Mouse (Mus musculus): ENCODE measurements around the gene Slc43a2. TPM values are rescaled to one million over a fixed set of nuclear protein-coding genes. Genes with fewer than 3 reads are reported as not detected.
A peak's percentile ranks its signal among the peaks of the same experiment; 100 is the strongest.

Gene Slc43a2
- polyA plus RNA-seq, 1 experiment, result 15.9 TPM

GRCm38 (mm10) chr11:75560530-75561409 is 29.3 kb downstream of the Slc43a2 start:
- Histone ChIP-seq H3K4me2 (ENCODE audit: low read depth) (no peak overlapping the region), H3K36me3 (ENCODE audit: control insufficient read depth, insufficient read depth) (no peaks in the 10 kb centered on the region), H3K79me2 (ENCODE audit: control insufficient read depth, insufficient read depth) (no peaks in the 10 kb centered on the region), H3K4me3 (no peak overlapping the region), H3K27me3 (ENCODE audit: control insufficient read depth, insufficient read depth, insufficient read length) (no peaks in the 10 kb centered on the region), H3ac (ENCODE audit: control insufficient read depth, insufficient read length) (no peak overlapping the region)
- TF ChIP-seq MAX (IDR thresholded peaks at IDR 0.05; ENCODE audit: low read depth) (no peak), MYOG (IDR thresholded peaks at IDR 0.05; ENCODE audit: control insufficient read depth in 1 of 3, insufficient read depth in 1 of 3, insufficient read length in 2 of 3, low read depth in 2 of 3) (peak in 2 of 3 experiments; percentile 51 to 73), MYOD1 (IDR thresholded peaks at IDR 0.05; ENCODE audit: control insufficient read depth in 1 of 3, insufficient read length in 2 of 3, low read depth in 2 of 3) (peak in 1 of 3 experiments; percentile 53)

- TF ChIP-seq CEBPB (IDR thresholded peaks at IDR 0.05; ENCODE audit: insufficient read depth, poor library complexity, severe bottlenecking) (no peak), TCF12 (IDR thresholded peaks at IDR 0.05; ENCODE audit: insufficient read depth, poor library complexity, severe bottlenecking) (no peak), MYOD1 (IDR thresholded peaks at IDR 0.05; ENCODE audit: control insufficient read depth in 1 of 3, insufficient read length in 2 of 3, low read depth in 2 of 3) (no peak), E2F4 (IDR thresholded peaks at IDR 0.05; ENCODE audit: insufficient read depth) (no peak), TCF3 (IDR thresholded peaks at IDR 0.05; ENCODE audit: insufficient read length, low read depth) (no peak), SRF (IDR thresholded peaks at IDR 0.05; ENCODE audit: control insufficient read depth, insufficient read length, low read depth) (no peak), USF1 (IDR thresholded peaks at IDR 0.05; ENCODE audit: low read depth) (no peak), POLR2A (IDR thresholded peaks at IDR 0.05; ENCODE audit: insufficient read length, low read depth) (no peak)
- Histone ChIP-seq H3ac (ENCODE audit: control insufficient read depth, insufficient read length) (no peak overlapping the region), H3K27me3 (ENCODE audit: control insufficient read depth, insufficient read depth, insufficient read length) (no peaks in the 10 kb centered on the region), H3K79me2 (ENCODE audit: control insufficient read depth, insufficient read depth) (no peaks in the 10 kb centered on the region), H3K36me3 (ENCODE audit: control insufficient read depth, insufficient read depth) (no peaks in the 10 kb centered on the region), H3K4me3 (no peak overlapping the region), H3K4me2 (ENCODE audit: low read depth) (no peak overlapping the region)
Observed at GRCm38 (mm10) chr11:75561410-75561791, 29.9 kb downstream of the Slc43a2 start.

GRCm38 (mm10) chr11:75562840-75563239 is 31.3 kb downstream of the Slc43a2 start:
- Histone ChIP-seq H3K4me2 (ENCODE audit: low read depth) (peak overlapping the region; percentile 71), H3K79me2 (ENCODE audit: control insufficient read depth, insufficient read depth) (no peaks in the 10 kb centered on the region)

GRCm38 (mm10) chr11:75563851-75564548 is 32.5 kb downstream of the Slc43a2 start:
- Histone ChIP-seq H3K4me3 (no peak overlapping the region), H3K79me2 (ENCODE audit: control insufficient read depth, insufficient read depth) (no peaks in the 10 kb centered on the region), H3K36me3 (ENCODE audit: control insufficient read depth, insufficient read depth) (no peaks in the 10 kb centered on the region), H3ac (ENCODE audit: control insufficient read depth, insufficient read length) (no peak overlapping the region), H3K27me3 (ENCODE audit: control insufficient read depth, insufficient read depth, insufficient read length) (no peaks in the 10 kb centered on the region), H3K4me2 (ENCODE audit: low read depth) (peak overlapping the region; percentile 71)
- TF ChIP-seq USF1 (IDR thresholded peaks at IDR 0.05; ENCODE audit: low read depth) (no peak), MYOG (IDR thresholded peaks at IDR 0.05; ENCODE audit: control insufficient read depth in 1 of 3, insufficient read depth in 1 of 3, insufficient read length in 2 of 3, low read depth in 2 of 3) (no peak), MYOD1 (IDR thresholded peaks at IDR 0.05; ENCODE audit: control insufficient read depth in 1 of 3, insufficient read length in 2 of 3, low read depth in 2 of 3) (peak in 1 of 3 experiments; percentile 4), POLR2A (IDR thresholded peaks at IDR 0.05; ENCODE audit: insufficient read length, low read depth) (no peak), MAX (IDR thresholded peaks at IDR 0.05; ENCODE audit: low read depth) (no peak), POLR2AphosphoS2 (IDR thresholded peaks at IDR 0.05; ENCODE audit: insufficient read length, low read depth) (no peak)

More at GRCm38 (mm10) chr11:75562840-75563239, 31.3 kb downstream of the Slc43a2 start:
- Histone ChIP-seq H3K27me3 (ENCODE audit: control insufficient read depth, insufficient read depth, insufficient read length) (no peaks in the 10 kb centered on the region), H3ac (ENCODE audit: control insufficient read depth, insufficient read length) (no peak overlapping the region), H3K36me3 (ENCODE audit: control insufficient read depth, insufficient read depth) (no peaks in the 10 kb centered on the region), H3K4me3 (no peak overlapping the region)
- TF ChIP-seq MYOG (IDR thresholded peaks at IDR 0.05; ENCODE audit: control insufficient read depth in 1 of 3, insufficient read depth in 1 of 3, insufficient read length in 2 of 3, low read depth in 2 of 3), result peak in 1 of 3 experiments; percentile 36
- no peak for TF ChIP-seq SRF (IDR thresholded peaks at IDR 0.05; ENCODE audit: control insufficient read depth, insufficient read length, low read depth)
- peak in 2 of 3 experiments; percentile 33 to 76 for TF ChIP-seq MYOD1 (IDR thresholded peaks at IDR 0.05; ENCODE audit: control insufficient read depth in 1 of 3, insufficient read length in 2 of 3, low read depth in 2 of 3)
- TF ChIP-seq TCF12 (IDR thresholded peaks at IDR 0.05; ENCODE audit: insufficient read depth, poor library complexity, severe bottlenecking), result no peak
- TF ChIP-seq USF1 (IDR thresholded peaks at IDR 0.05; ENCODE audit: low read depth), result no peak
- TF ChIP-seq CEBPB (IDR thresholded peaks at IDR 0.05; ENCODE audit: insufficient read depth, poor library complexity, severe bottlenecking), result no peak
- no peak for TF ChIP-seq REST (IDR thresholded peaks at IDR 0.05; ENCODE audit: insufficient read depth, insufficient read length)
- no peak for TF ChIP-seq POLR2AphosphoS2 (IDR thresholded peaks at IDR 0.05; ENCODE audit: insufficient read length, low read depth)
- no peak for TF ChIP-seq TCF3 (IDR thresholded peaks at IDR 0.05; ENCODE audit: insufficient read length, low read depth)
- TF ChIP-seq E2F4 (IDR thresholded peaks at IDR 0.05; ENCODE audit: insufficient read depth), result no peak
- no peak for TF ChIP-seq MAX (IDR thresholded peaks at IDR 0.05; ENCODE audit: low read depth)
- TF ChIP-seq POLR2A (IDR thresholded peaks at IDR 0.05; ENCODE audit: insufficient read length, low read depth), result peak; percentile 28
